Mouse (Mus musculus) midbrain, embryonic 16.5 days (tissue): ENCODE measurements around the gene Pigl. TPM values are rescaled to one million over a fixed set of nuclear protein-coding genes. Genes with fewer than 3 reads are reported as not detected.
"Not testable (repeated sequence)": the region's sequence is repeated elsewhere in the genome, so short reads cannot be mapped to it uniquely, and the experiment has no call there.

ENCODE experiments used
- ATAC-seq: fragments of 200-750 bp; cut with Nextera tagmentation; 2 replicates; pipeline ENCODE4 v1.8.0; 2017; ENCODE audit warnings: moderate TSS enrichment
- H3K27ac ChIP-seq: fragments of 300-500 bp; sonication (generic); 2 replicates; pipeline ENCODE4 v1.5.1; 2014; ENCODE audit warnings: mild to moderate bottlenecking, low read length, mixed read lengths
- H3K27me3 ChIP-seq: fragments of 300-500 bp; sonication (generic); 2 replicates; pipeline ENCODE4 v1.6.1; 2014; ENCODE audit warnings: low read depth, low read length, mixed read lengths; ENCODE audit not compliant: control insufficient read depth, insufficient read depth
- H3K36me3 ChIP-seq: fragments of 300-500 bp; sonication (generic); 2 replicates; pipeline ENCODE4 v1.6.1; 2014; ENCODE audit warnings: mild to moderate bottlenecking, low read length, moderate library complexity, mixed read lengths; ENCODE audit not compliant: control insufficient read depth, insufficient read depth
- H3K4me1 ChIP-seq: fragments of 300-500 bp; sonication (generic); 2 replicates; pipeline ENCODE4 v1.6.1; 2014; ENCODE audit warnings: mild to moderate bottlenecking, low read length, mixed read lengths; ENCODE audit not compliant: control insufficient read depth, insufficient read depth
- H3K4me2 ChIP-seq: fragments of 300-500 bp; sonication (generic); 2 replicates; pipeline ENCODE4 v1.6.1; 2014; ENCODE audit warnings: mild to moderate bottlenecking, low read length, mixed read lengths
- H3K4me3 ChIP-seq: fragments of 300-500 bp; sonication (generic); 2 replicates; pipeline ENCODE4 v1.5.1; 2014; ENCODE audit warnings: low read depth, mild to moderate bottlenecking, low read length, moderate library complexity, mixed read lengths
- H3K9ac ChIP-seq: fragments of 300-500 bp; sonication (generic); 2 replicates; pipeline ENCODE4 v1.6.1; 2014; ENCODE audit warnings: low read depth, low read length, mixed read lengths
- H3K9me3 ChIP-seq: fragments of 300-500 bp; sonication (generic); replicated peaks from 2 replicates; pipeline ENCODE4 v1.6.1; 2014; ENCODE audit warnings: mild to moderate bottlenecking, low read length, mixed read lengths; ENCODE audit not compliant: control insufficient read depth, poor library complexity, severe bottlenecking
- WGBS: fragments of 180-500 bp; shearing (Covaris S2); extraction: QIAGEN DNeasy Blood & Tissue Kit; methylation state at CpG from one replicate; pipeline ENCODE4 v1.1.7; 2014; 5-methylcytosine and 5-hydroxymethylcytosine counted together
- polyA plus RNA-seq: library from polyadenylated mRNA; unstranded; fragments of >200 nt; fragmentation: Nextera tagmentation; extraction: Ambion mirVana; gene quantifications from 2 replicates; pipeline ENCODE4 v1.2.1, GENCODE M21; 2015

Gene Pigl
- polyA plus RNA-seq, 1 experiment from 2014 or later, result 9.3 TPM

DNA sequence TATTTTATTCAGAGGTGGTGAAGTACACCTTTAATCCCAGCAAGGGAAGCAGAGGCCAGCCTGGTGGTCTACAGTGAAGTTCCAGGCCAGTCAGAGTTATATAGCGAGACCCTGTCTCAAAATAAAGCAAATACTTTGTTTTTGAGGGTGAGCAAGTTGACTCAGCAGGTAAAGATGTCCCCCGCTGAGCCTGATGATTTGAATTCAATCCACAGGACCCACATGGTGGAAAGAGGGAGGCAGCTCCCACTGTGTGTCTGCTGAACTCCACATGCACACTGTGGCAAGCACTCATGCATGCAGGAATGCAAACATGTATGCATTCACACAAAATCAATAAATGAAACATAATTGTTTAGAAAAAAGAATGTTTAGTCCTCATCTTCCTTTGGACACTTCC, 40.5 kb downstream of the Pigl start:
- Histone ChIP-seq H3K9ac (no peak overlapping the region), H3K27me3 (no peaks in the 10 kb centered on the region), H3K36me3 (no peaks in the 10 kb centered on the region), H3K4me3 (no peak overlapping the region), H3K4me2 (no peak overlapping the region), H3K9me3 (no peaks in the 10 kb centered on the region), H3K27ac (no peak overlapping the region), H3K4me1 (0 out of 2 replicates have a peak, but pooled peaks cover 2% of the 10 kb centered on the region)
- no peak for ATAC-seq
- WGBS, result 85% methylated on average over 2 of the region's 2 CpGs

DNA sequence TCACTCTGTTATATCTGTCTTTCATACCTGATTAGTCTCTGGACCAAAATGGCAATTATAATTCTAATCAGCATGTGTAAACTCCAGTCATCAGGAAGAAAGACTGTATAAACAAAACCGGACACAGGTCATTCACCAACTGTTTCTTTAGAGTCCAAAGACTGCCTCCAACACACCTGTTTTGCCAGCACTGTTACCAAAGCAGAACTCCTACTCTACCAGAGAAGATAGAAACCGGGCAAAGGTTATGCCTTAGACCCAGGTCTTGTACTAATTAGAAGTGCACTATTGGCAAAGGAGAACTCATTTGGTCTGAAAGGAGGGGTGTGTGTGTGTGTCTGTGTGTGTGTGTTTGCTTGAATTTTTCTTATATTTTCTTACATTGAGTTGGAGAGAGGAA, 42.3 kb downstream of the Pigl start:
- H3K27ac ChIP-seq, result no peak overlapping the region
- WGBS, result 94% methylated on average over 2 of the region's 2 CpGs
- H3K4me1 ChIP-seq, result no peaks in the 10 kb centered on the region
- no peaks in the 10 kb centered on the region for H3K27me3 ChIP-seq
- H3K4me2 ChIP-seq, result no peak overlapping the region
- no peak overlapping the region for H3K4me3 ChIP-seq
- no peaks in the 10 kb centered on the region for H3K9me3 ChIP-seq
- no peak overlapping the region for H3K9ac ChIP-seq
- H3K36me3 ChIP-seq, result no peaks in the 10 kb centered on the region
- no peak for ATAC-seq

- no peak overlapping the region for H3K27ac ChIP-seq
- no peak for ATAC-seq
- H3K27me3 ChIP-seq, result no peaks in the 10 kb centered on the region
- no peak overlapping the region for H3K4me3 ChIP-seq
- H3K36me3 ChIP-seq, result no peaks in the 10 kb centered on the region
- H3K9me3 ChIP-seq, result no peaks in the 10 kb centered on the region
- no peaks in the 10 kb centered on the region for H3K4me1 ChIP-seq
- 89% methylated on average over 4 of the region's 4 CpGs for WGBS
- H3K9ac ChIP-seq, result no peak overlapping the region
- H3K4me2 ChIP-seq, result no peak overlapping the region
Measured at GRCm38 (mm10) chr11:62507683-62508082, 49.4 kb downstream of the Pigl start.

DNA sequence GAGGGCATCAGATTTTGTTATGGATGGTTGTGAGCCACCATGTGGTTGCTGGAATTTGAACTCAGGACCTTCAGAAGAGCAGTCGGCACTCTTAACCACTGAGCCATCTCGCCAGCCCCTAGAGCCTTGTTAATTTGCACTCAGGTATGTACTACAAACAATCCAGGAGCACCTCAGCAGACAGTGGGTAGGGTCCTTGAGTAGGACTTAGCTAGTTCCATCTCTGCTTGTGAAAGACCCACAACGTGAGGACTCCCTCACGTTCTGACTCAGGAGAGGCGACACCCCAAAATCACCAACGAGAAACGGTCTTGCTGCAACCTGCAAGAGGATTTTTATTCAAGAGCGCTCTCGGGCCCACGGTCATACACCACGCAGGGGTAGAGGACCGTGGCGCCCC, 50.1 kb downstream of the Pigl start:
- H3K9me3 ChIP-seq, ATAC-seq, H3K4me3 ChIP-seq, H3K36me3 ChIP-seq, H3K4me1 ChIP-seq, H3K27me3 ChIP-seq, H3K4me2 ChIP-seq, H3K9ac ChIP-seq, H3K27ac ChIP-seq: not testable (repeated sequence)
- 97% methylated on average over 13 of the region's 13 CpGs for WGBS

DNA sequence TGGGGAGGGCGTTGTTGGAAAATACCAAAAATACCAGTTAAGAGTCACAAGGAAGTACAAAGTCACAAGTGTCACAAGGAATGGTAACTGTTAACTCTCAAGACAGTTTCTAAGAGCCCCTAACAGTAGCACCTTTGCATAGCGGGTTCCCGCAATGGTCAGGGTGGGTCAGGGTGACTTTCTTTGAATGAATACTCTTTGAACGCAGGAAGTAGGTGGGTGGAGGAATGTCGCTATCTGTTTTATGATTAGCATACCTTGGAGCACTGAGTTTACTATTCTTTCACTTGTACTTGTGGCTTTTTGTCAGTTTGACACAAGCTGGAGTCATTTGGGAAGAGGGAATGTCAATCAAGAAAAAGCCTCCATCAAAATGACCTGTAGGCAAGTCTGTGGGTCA, 50.6 kb downstream of the Pigl start:
- not testable (repeated sequence) for H3K27me3 ChIP-seq, H3K4me3 ChIP-seq, H3K4me2 ChIP-seq, ATAC-seq, H3K4me1 ChIP-seq, H3K27ac ChIP-seq, H3K36me3 ChIP-seq, H3K9ac ChIP-seq, H3K9me3 ChIP-seq
- WGBS, result 93% methylated on average over 5 of the region's 5 CpGs

DNA sequence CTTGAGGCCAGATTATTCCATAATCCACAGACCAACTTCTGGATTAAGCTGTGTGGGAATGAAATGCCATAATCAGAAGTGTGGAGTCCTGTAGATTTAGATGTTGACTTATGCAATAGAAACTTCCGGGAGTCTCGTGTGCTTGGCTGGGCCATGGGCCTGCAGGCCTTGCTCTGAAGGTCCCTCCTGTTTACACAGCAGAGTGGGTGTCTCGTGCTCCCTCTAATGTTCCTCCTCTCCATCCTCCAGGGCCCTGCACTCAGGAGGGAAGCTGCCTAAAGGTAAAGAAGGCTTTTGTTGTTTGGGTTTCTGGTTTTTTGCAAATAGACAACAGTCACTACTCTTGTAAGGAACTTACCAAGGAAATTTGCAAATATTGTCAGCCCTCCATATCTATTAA, 51.3 kb downstream of the Pigl start:
- Histone ChIP-seq H3K4me2 (no peak overlapping the region), H3K4me3 (no peak overlapping the region), H3K27ac (no peak overlapping the region), H3K9me3 (no peaks in the 10 kb centered on the region), H3K9ac (no peak overlapping the region), H3K4me1 (no peaks in the 10 kb centered on the region), H3K36me3 (no peaks in the 10 kb centered on the region), H3K27me3 (no peaks in the 10 kb centered on the region)
- 85% methylated on average over 3 of the region's 3 CpGs for WGBS
- ATAC-seq, result no peak

DNA sequence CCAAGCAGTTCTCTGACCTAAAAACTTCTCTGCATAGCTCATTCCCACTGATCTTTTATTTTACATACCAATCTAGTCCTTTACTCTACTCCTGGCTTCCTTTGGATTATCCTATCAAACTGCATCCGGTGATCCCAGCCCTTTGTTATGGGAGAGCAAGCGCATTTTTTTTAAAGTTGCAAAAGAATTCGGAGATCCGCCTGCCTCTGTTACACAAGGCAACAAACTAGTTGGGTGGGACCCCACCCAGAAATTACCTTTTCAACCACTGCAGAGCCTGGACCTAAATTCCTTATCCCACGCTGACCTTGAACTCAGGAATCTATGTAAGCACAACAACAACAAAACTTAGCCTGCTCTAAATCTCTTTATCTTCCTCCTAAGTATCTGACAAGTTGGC, 52.7 kb downstream of the Pigl start:
- Histone ChIP-seq H3K27me3 (no peaks in the 10 kb centered on the region), H3K36me3 (no peaks in the 10 kb centered on the region), H3K9me3 (no peaks in the 10 kb centered on the region), H3K4me1 (no peaks in the 10 kb centered on the region), H3K4me2 (no peak overlapping the region), H3K27ac (no peak overlapping the region), H3K9ac (no peak overlapping the region), H3K4me3 (no peak overlapping the region)
- WGBS, result 77% methylated on average over 5 of the region's 5 CpGs
- no peak for ATAC-seq

GRCm38 (mm10) chr11:62511444-62512202, 53.4 kb downstream of the Pigl start:
- ATAC-seq, result no peak
- Histone ChIP-seq H3K36me3 (no peaks in the 10 kb centered on the region), H3K27me3 (no peaks in the 10 kb centered on the region), H3K9ac (no peak overlapping the region), H3K4me1 (no peaks in the 10 kb centered on the region), H3K4me2 (no peak overlapping the region), H3K4me3 (no peak overlapping the region), H3K9me3 (no peaks in the 10 kb centered on the region), H3K27ac (no peak overlapping the region)
- 70% methylated on average over 13 of the region's 13 CpGs for WGBS

GRCm38 (mm10) chr11:62512529-62513080, 54.3 kb downstream of the Pigl start:
- Histone ChIP-seq H3K9me3 (no peaks in the 10 kb centered on the region), H3K9ac (no peak overlapping the region), H3K4me1 (no peaks in the 10 kb centered on the region), H3K4me2 (no peak overlapping the region), H3K27ac (no peak overlapping the region), H3K4me3 (no peak overlapping the region), H3K36me3 (no peaks in the 10 kb centered on the region), H3K27me3 (no peaks in the 10 kb centered on the region)
- no peak for ATAC-seq
- 93% methylated on average over 8 of the region's 8 CpGs for WGBS
